7 mouse cellular contexts compared by ENCODE assay signal in genomic region chr8:47268062-47268822, GRCm38 (mm10).
DNase-seq lines count a peak whose midpoint lies in the region; ATAC-seq and TF ChIP-seq lines count a peak whose summit lies in the region.

No protein-coding gene starts in this region.

- ATAC-seq in embryonic facial prominence, embryonic 14.5 days (ENCODE audit: low read depth) = peak; percentile 69
- peak; percentile 60; the same call in 1 of the 2 replicates for ATAC-seq in heart, embryonic 16.5 days (replicated peaks; ENCODE audit: extremely low read depth, insufficient read depth, low FRiP score)
- no peak for ATAC-seq in liver, embryonic 12.5 days
- ATAC-seq in megakaryocyte-erythroid progenitor cell, adult 5-6 weeks (replicated peaks; ENCODE audit: low FRiP score, low TSS enrichment, poor library complexity, severe bottlenecking) = no peak

- no peaks in the 10 kb centered on the region for H3K9me3 ChIP-seq in embryonic facial prominence, embryonic 14.5 days (ENCODE audit: control insufficient read depth, low read length)
- no peaks in the 10 kb centered on the region for H3K9me3 ChIP-seq in heart, embryonic 16.5 days (replicated peaks; ENCODE audit: control insufficient read depth, low read length)
- H3K9me3 ChIP-seq in liver, embryonic 12.5 days (replicated peaks) = no peaks in the 10 kb centered on the region

- peak overlapping the region; percentile 23; the same call in 1 of the 2 replicates for H3K27ac ChIP-seq in embryonic facial prominence, embryonic 14.5 days (replicated peaks; ENCODE audit: low read depth, low read length)
- H3K27ac ChIP-seq in heart, embryonic 16.5 days (ENCODE audit: low read length) = peak overlapping the region; percentile 4; the same call in 1 of the 2 replicates
- H3K27ac ChIP-seq in liver, embryonic 12.5 days = no peak overlapping the region

- no peak for TF ChIP-seq POLR2A in lung, adult 2 months (IDR thresholded peaks at IDR 0.05; ENCODE audit: borderline replicate concordance, extremely low read depth, low read depth, low read length)

- DNase-seq in lung, adult 2 months = no peak
- DNase-seq in lung, postnatal 25 days (ENCODE audit: low spot score) = no peak
- peak; percentile 74 for DNase-seq in embryonic facial prominence, embryonic 14.5 days (ENCODE audit: low spot score)
- peak; percentile 85 for DNase-seq in telencephalon, adult 2 months (ENCODE audit: low read depth, low spot score)

- peak overlapping the region; percentile 21 for H3K4me3 ChIP-seq in lung, adult 2 months (replicated peaks; ENCODE audit: extremely low read depth, low read depth, low read length)
- no peak overlapping the region for H3K4me3 ChIP-seq in embryonic facial prominence, embryonic 14.5 days (ENCODE audit: low read depth, low read length)
- no peak overlapping the region for H3K4me3 ChIP-seq in heart, embryonic 16.5 days (ENCODE audit: low read length)
- H3K4me3 ChIP-seq in liver, embryonic 12.5 days = no peak overlapping the region

- TF ChIP-seq CTCF in lung, adult 2 months (IDR thresholded peaks at IDR 0.05; ENCODE audit: insufficient read depth, low read length) = no peak

- H3K4me2 ChIP-seq in embryonic facial prominence, embryonic 14.5 days (ENCODE audit: low read depth, low read length) = 0 out of 2 replicates have a peak overlapping the region, but pooled peaks have one; percentile 3
- H3K4me2 ChIP-seq in heart, embryonic 16.5 days (ENCODE audit: low read depth, low read length) = peak overlapping the region; percentile 25; the same call in 1 of the 2 replicates
- H3K4me2 ChIP-seq in liver, embryonic 12.5 days = peak overlapping the region; percentile 20; the same call in 1 of the 2 replicates

- WGBS in lung, adult 2 months = 37% methylated on average over 21 of the region's 21 CpGs
- WGBS in embryonic facial prominence, embryonic 14.5 days = 64% methylated on average over 21 of the region's 21 CpGs
- 61% methylated on average over 21 of the region's 21 CpGs for WGBS in heart, embryonic 16.5 days
- WGBS in liver, embryonic 12.5 days (ENCODE audit: insufficient replicate concordance) = 31% methylated on average over 21 of the region's 21 CpGs

- no peak overlapping the region for H3K9ac ChIP-seq in embryonic facial prominence, embryonic 14.5 days (ENCODE audit: low read depth, low read length)
- H3K9ac ChIP-seq in heart, embryonic 16.5 days (ENCODE audit: low read length) = peak overlapping the region; percentile 1; the same call in 1 of the 2 replicates
- H3K9ac ChIP-seq in liver, embryonic 12.5 days = no peak overlapping the region

- H3K36me3 ChIP-seq in embryonic facial prominence, embryonic 14.5 days (ENCODE audit: control insufficient read depth, insufficient read depth, low read length) = no peaks in the 10 kb centered on the region
- no peaks in the 10 kb centered on the region for H3K36me3 ChIP-seq in heart, embryonic 16.5 days (ENCODE audit: control insufficient read depth, insufficient read depth)
- H3K36me3 ChIP-seq in liver, embryonic 12.5 days = no peaks in the 10 kb centered on the region

- no peaks in the 10 kb centered on the region for H3K27me3 ChIP-seq in embryonic facial prominence, embryonic 14.5 days (replicated peaks; ENCODE audit: control insufficient read depth, insufficient read depth, low read length)
- no peaks in the 10 kb centered on the region for H3K27me3 ChIP-seq in heart, embryonic 16.5 days (ENCODE audit: control insufficient read depth, insufficient read depth, low read length)
- no peaks in the 10 kb centered on the region for H3K27me3 ChIP-seq in liver, embryonic 12.5 days (replicated peaks)

- H3K4me1 ChIP-seq in lung, adult 2 months (ENCODE audit: control insufficient read depth, insufficient read depth, low read length) = no peaks in the 10 kb centered on the region
- peaks cover 13% of the 10 kb centered on the region; the same call in 1 of the 2 replicates for H3K4me1 ChIP-seq in embryonic facial prominence, embryonic 14.5 days (ENCODE audit: control insufficient read depth, insufficient read depth, low read length)
- H3K4me1 ChIP-seq in heart, embryonic 16.5 days (ENCODE audit: control insufficient read depth, insufficient read depth, low read length) = peaks cover 13% of the 10 kb centered on the region; the same call in 1 of the 2 replicates
- 0 out of 2 replicates have a peak, but pooled peaks cover 6% of the 10 kb centered on the region for H3K4me1 ChIP-seq in liver, embryonic 12.5 days

Comparison
In these comparisons a context has a peak if more than half of its experiments do, and no peak if none do; other contexts are left out.
1. DNase-seq: peak in embryonic facial prominence, embryonic 14.5 days (single experiment) and telencephalon, adult 2 months (single experiment); none in lung, adult 2 months (single experiment) and lung, postnatal 25 days (single experiment).
2. ATAC-seq: peak in embryonic facial prominence, embryonic 14.5 days (single experiment) and heart, embryonic 16.5 days (single experiment); none in liver, embryonic 12.5 days (single experiment) and megakaryocyte-erythroid progenitor cell, adult 5-6 weeks (single experiment).
3. Peak in every context shown above with its lines, with median percentiles within 50 percentile points of each other: H3K4me2 ChIP-seq.